Mouse (Mus musculus): ENCODE results near the gene Mcam. TPM values are rescaled to one million over a fixed set of nuclear protein-coding genes. Genes with fewer than 3 reads are reported as not detected.

The Mcam gene
- total RNA-seq, 4 experiments from 2014 or later, result 13.3 to 16.8 (median 14.8) TPM

Other genes with a start within 250 kb of the Mcam start
- gene Thy1, start 91.1 kb upstream of the Mcam start, total RNA-seq (2022), result 1,000 to 10,000 TPM in 2 of 4 experiments, 100 to 1,000 TPM in 2; 838 to 6,022 (median 3,337) TPM
- 100 to 1,000 TPM in 1 of 4 experiments, 10 to 100 TPM in 3; 82.1 to 101 (median 90.9) TPM for gene Usp2, start 67.4 kb upstream of the Mcam start, total RNA-seq (2022)
- gene Mfrp, start 32.7 kb upstream of the Mcam start, total RNA-seq (2022), result 1 to 10 TPM in 2 of 4 experiments, under 1 TPM in 2; 0.33 to 1.4 (median 0.95) TPM
- 10 to 100 TPM; 14.6 to 23.4 (median 18.8) TPM for gene C1qtnf5, start 27.2 kb upstream of the Mcam start, total RNA-seq (2022)
- 1 to 10 TPM in 1 of 4 experiments, under 1 TPM in 3; 0.43 to 1.1 (median 0.58) TPM for gene Gm49380, start 21.0 kb upstream of the Mcam start, total RNA-seq (2022)
- gene Rnf26, start 21.0 kb upstream of the Mcam start, total RNA-seq (2022), result 10 to 100 TPM; 27.2 to 31.7 (median 28.4) TPM
- 10 to 100 TPM; 58.7 to 75.3 (median 65.0) TPM for gene Cbl, start 99.6 kb downstream of the Mcam start, total RNA-seq (2022)
- gene Ccdc153, start 106.2 kb downstream of the Mcam start, total RNA-seq (2022), result 10 to 100 TPM in 1 of 4 experiments, 1 to 10 TPM in 3; 2.4 to 10.2 (median 4.0) TPM
- 1 to 10 TPM in 3 of 4 experiments, under 1 TPM in 1; 0.49 to 2.0 (median 1.1) TPM for gene Pdzd3, start 117.0 kb downstream of the Mcam start, total RNA-seq (2022)
- gene Nlrx1, start 134.1 kb downstream of the Mcam start, total RNA-seq (2022), result 10 to 100 TPM in 3 of 4 experiments, 1 to 10 TPM in 1; 8.7 to 13.1 (median 10.5) TPM
- gene Abcg4, start 154.1 kb downstream of the Mcam start, total RNA-seq (2022), result 10 to 100 TPM; 69.2 to 77.6 (median 71.1) TPM
- 10 to 100 TPM; 32.0 to 40.3 (median 38.4) TPM for gene Hinfp, start 171.2 kb downstream of the Mcam start, total RNA-seq (2022)
- gene C2cd2l, start 185.8 kb downstream of the Mcam start, total RNA-seq (2022), result 100 to 1,000 TPM; 177 to 228 (median 205) TPM
- gene Dpagt1, start 191.6 kb downstream of the Mcam start, total RNA-seq (2022), result 10 to 100 TPM; 15.1 to 19.7 (median 16.1) TPM
- gene H2afx, start 200.2 kb downstream of the Mcam start, total RNA-seq (2022), result 10 to 100 TPM; 40.3 to 44.3 (median 41.6) TPM
- 10 to 100 TPM; 20.2 to 26.9 (median 25.3) TPM for gene Hmbs, start 209.8 kb downstream of the Mcam start, total RNA-seq (2022)
- 10 to 100 TPM; 56.4 to 64.6 (median 60.9) TPM for gene Vps11, start 227.2 kb downstream of the Mcam start, total RNA-seq (2022)
- 100 to 1,000 TPM in 3 of 4 experiments, 10 to 100 TPM in 1; 96.8 to 147 (median 121) TPM for gene Hyou1, start 245.0 kb downstream of the Mcam start, total RNA-seq (2022)

Data from layer of hippocampus, adult 8-10 months (tissue).